Mouse (Mus musculus) ES-CJ7 (cell line): ENCODE measurements around the gene Castor2.
A peak's percentile ranks its signal among the peaks of the same experiment; 100 is the strongest.

Experiments used
- DNase-seq: peaks from one replicate; pipeline ENCODE4 v3.0.0; 2011; ENCODE audit warnings: low read depth, low spot score

Castor2 gene

DNA sequence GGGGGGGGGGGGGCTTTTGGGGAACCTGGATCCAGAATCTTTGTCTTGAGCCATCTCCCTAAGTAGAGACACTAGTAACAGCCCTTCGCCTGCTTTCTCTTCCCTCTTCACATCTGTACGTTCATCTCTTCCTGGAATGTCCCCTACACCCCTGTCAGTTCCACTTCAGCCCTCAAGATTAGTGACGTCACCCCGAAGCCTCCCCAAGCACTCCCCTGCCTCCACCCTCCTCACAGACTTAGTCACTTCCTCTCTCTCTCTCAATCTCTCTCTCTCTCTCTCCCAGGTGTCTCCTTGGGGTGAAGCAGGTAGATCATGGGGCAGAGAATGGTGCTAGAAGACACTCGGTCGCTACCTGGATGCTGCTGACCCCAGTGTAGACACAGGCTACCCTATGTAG lies 3.2 kb downstream of the Castor2 start:
- DNase-seq, result no peak

DNA sequence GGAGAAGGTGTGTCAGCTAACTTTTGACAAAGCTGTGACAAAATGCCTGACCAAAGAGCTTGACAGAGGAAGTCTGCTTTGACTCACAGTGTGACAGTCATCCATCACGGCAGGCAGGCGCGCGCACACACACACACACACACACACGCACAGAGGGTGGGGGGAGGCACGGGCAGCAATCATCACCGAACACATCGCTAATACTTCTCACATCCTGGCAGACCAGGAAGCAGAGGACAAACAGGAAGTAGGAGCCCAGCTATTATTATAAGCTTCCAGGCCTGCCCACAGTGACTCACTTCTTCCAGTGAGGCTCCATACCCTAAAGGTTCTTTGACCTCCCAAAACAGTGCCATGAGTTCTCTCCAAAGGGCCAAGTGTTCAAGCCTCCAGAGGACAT lies 6.3 kb downstream of the Castor2 start:
- DNase-seq, result no peak

DNA sequence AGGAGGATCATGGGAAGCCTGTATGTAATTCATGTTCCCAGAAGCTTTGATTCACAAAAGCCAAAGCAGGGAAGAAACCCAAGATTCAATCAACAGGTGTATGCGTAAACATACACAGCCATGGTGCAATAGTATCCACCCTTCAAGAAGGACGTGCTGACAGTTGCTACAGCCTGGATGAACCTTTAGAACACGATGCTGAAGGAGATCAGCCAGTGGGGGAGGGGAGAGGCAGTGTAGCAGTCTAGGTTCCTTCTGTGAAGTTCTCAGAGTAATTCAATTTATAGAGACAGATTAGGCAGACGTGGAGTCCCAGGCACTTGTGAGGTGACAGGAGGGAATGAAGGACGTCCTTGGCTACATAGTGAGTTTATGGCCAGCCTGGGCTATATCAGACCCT lies 15.5 kb downstream of the Castor2 start:
- no peak for DNase-seq

DNA sequence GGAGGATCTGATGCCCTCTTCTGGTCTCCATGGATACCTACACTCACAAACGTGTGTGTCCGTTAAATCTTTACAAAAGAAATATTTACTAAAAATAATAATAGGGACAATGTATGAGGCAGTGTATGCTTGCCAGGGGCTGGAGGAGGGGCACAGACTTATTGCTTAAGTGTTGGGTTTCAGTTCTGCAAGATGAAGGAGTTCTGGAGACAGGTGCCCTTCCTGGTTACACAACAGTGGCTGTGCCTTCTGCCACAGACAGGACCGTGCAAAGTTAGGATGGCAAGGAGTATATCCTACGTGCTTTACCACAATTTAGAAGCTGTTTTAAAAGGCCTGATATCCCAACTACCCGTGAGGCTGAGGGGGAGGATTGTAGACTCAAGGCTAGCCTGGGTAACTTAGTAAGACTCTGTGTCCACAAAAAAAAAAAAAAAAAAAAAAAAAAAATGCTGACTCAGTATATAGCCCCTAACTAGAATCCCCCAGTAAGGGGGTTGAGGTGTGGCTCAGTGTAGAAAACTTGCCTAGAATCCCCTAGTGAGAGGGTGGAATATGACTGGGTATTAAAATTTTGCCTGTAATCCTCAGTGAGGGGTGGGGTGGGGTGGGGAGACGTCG lies 16.2 kb downstream of the Castor2 start:
- no peak for DNase-seq

DNA sequence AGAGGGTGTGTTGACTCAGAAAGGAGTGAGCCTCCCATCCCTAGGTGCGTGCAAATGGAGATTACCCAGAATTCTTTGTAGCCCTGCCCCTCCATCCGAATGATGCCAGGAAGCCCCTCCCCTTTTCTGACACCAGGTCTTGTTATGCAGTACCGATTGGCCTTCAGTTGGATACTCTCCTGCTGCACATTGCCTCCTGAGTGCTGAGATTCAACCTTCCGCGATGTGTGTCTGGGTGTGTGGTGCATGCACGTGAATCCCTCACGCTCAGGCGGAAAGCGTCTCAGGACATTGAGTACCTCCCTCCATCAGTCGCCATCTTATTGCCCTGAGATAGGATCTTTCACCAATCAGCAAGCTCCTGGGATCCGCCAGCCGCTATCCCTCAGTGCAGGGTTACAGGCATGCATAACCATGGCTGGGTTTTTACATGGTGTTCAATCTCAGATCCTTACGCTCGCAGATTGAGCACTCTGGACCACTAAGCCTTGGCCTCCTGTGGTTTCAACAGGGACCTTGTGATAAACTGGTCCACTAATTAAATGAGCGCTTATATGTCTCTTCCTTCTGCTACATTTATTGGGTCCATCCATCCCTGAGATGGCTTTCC lies 19.4 kb downstream of the Castor2 start:
- peak; percentile 82 for DNase-seq

DNA sequence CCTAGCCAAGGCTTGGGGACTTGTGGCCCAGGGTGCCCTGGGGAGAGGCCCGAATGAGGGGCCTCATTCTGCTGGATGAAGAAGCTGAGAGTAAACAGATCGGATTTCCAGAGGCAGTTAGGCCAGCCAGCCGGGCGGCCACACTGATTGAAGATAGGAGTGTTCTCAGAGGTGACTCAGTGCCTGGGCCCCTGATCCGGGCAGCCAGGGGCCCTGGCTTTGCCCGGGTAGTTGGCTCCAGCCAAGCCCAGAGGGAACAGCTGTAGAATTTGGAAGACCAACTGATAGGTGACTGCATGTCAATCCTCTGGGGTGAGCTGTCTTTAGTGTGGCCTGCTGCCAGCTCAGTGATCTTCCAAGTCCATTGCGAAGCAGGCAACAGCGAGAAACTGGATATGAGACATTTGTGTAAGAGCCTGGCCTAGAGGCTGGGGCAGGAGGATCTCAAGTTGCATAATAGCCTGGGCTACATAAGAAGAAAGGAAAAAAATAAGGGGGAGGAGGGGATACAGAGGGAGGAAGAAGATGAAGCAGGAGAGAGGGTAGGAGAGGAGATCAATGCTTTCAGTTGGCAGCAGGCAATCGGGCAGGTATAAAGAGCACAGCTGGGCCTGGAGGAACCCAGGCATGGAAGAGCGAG lies 20.1 kb downstream of the Castor2 start:
- DNase-seq, result no peak

DNA sequence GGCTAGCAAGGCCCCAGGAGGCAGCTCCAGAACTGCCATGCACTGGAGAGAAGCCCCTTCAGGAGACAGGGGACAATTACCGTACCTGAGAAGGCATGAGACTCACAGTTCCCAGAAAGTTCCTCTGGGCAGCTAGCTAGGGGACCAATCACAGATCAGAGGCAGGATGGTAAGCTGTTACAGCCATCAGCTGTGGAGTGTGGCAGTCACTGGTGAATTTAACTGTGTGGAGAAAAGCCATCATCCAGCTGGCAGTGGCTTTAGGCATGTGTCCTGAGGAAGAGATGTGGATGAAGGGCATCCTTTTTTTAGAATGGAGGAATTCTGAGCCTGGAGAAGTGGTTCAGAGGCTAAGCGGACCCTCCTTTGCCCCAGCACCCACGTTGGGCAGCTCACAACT lies 20.6 kb downstream of the Castor2 start:
- DNase-seq, result no peak

DNA sequence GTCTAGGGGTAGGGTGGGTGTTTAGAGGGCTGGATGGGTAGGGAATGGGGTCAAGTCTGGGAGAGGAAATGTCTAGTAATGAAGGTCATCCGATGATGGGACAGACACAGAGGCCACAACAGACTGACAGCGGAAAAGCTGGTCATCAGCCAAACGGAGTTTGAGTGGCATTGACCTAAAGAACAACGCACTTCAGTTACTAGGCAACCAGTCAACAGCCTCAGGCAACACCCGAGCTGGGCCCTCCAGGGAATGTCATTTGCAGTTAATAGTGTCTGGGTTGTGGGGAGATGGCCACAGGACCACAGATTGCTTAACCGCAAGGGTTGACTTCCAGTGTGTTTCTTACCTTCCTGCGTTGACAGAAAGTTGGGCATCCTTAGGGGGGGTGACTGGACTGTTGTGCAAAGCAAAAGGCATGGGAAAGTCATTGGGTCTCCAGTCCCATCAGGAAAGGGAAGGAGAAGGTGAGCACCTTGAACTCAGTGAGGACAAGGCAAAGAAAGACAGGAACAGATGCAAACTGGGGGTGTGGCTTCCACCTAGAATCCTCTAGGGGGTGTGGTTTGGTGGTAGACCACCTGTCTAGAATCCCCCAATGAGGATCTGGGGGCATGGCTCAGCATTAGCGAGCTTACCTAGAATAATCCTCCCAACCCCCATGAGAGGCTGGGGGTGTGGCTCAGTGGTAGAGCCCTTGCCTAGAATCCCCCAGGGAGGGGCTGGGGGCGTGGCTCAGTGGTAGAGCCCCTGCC lies 21.8 kb downstream of the Castor2 start:
- peak; percentile 81 for DNase-seq

DNA sequence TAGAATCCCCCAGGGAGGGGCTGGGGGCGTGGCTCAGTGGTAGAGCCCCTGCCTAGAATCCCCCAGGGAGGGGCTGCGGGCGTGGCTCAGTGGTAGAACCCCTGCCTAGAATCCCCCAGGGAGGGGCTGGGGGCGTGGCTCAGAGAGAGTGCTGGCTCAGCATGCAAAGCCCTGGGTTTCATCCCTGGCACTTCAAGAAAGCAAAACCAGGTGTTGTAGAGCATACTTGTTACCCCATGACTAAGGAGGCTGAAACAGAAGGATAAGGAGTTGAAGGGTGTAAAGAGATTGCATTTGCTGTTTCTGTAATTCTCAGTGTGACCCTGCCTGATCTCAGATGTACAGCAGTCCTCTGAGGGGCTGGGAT lies 22.4 kb downstream of the Castor2 start:
- DNase-seq, result peak; percentile 40

DNA sequence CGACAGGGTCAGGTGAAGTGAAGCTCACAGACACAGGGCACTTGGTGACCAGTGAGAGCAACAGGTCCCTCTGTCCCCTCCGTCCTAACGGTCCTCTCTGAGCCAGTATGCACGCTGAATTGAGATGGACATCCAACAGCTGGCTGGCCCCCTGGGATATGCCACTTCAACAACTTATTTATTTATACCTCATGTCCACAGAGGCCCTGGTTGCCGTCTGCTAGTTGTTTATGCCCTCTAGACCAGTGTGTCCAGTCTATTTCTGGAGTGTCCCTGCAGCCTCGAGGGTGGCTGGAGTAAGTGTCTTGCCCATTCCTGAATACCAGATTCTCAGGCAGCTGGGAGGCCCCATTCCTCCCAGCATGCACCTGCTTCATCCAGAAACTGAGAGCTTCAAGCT lies 24.3 kb downstream of the Castor2 start:
- DNase-seq, result no peak

DNA sequence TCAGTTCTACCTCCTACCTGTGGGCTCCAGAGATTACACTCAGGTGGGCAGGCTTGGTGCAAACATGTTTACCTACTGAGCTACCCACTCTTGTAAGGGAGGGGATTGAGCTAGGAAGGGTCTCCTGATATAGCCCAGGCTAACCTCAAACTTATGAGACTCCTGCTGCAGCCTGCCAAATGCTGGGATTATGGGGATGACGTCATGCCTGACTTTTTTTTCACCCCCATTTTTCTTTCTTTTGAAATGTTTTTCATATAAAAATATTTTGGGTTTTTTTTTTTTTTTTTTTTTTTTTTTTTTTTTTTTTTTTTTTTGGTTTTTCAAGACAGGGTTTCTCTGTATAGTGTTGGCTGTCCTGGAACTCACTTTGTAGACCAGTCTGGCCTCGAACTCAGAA lies 26.7 kb downstream of the Castor2 start:
- DNase-seq, result no peak

DNA sequence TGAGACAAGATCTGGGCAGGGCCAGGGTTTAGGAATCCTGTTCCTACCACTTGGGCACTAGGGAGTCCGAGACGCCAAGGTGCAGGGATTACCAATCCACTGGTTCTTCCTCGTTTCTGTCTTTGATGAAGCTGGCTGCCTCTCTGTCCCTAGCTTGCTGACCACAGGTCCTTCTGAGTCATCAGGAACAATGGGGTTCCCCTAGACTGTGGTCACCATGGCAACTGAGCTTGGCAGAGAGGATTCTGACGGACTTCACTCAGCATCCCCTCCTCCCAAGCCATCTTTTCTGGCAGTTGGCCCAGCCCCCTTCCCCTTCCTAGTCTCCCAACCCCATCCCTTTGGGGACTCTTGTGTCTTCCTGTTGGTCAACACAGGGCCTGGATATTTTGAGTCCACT lies 32.1 kb downstream of the Castor2 start:
- no peak for DNase-seq

DNA sequence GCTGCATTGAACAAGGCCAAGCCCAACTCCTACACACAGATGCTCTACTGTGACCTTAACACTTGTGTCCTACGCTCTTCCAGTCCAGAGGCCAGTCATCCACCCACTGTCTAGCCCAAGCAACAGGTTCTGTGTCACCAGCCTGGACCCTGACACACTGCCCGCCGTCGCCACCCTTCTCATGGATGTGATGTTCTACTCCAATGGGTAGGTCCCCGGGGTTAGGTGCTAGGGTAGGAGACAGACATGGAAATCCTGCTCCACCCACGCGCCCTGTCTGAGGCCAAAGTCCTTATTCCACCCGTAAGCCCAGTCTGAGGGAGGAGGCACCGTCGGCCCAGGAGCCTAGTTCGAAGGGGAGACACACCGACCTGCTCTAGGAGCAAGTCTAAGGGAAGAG lies 36.5 kb downstream of the Castor2 start:
- no peak for DNase-seq

DNA sequence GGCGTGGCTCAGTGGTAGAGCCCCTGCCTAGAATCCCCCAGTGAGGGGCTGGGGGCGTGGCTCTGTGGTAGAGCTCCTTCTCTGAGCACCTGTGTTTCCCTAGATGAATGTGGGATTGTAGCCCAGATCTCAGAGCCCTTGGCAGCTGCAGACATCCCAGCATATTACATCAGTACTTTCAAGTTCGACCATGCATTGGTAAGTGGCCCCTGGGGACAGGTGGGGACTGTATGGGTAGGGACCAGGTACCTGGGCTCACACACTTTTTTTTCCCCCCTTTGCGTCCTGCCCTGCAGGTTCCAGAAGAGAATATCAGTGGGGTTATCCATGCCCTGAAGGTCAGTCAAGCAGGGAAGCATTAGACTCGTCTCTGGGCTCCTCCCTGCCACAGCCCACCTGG lies 38.4 kb downstream of the Castor2 start:
- no peak for DNase-seq

DNA sequence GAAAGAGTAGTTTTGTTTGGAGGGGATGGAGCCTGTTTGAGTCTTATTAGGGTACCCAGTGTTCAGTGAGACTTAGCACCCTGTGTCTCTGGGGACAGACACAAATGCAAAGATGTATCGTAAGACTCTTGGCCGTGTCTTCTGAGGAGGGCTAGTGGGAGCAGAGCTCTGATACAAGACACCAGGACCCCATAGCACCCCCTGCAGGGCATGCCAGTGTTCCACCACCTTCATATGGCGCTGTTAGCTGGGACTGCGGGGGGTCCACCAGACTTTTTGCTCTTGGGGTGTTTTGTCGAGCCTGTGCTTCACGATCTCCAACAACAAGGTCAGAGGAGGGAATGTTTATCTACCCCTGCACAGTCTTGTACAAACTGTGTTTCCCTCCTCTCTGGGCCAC lies 39.9 kb downstream of the Castor2 start:
- DNase-seq, result peak; percentile 33

DNA sequence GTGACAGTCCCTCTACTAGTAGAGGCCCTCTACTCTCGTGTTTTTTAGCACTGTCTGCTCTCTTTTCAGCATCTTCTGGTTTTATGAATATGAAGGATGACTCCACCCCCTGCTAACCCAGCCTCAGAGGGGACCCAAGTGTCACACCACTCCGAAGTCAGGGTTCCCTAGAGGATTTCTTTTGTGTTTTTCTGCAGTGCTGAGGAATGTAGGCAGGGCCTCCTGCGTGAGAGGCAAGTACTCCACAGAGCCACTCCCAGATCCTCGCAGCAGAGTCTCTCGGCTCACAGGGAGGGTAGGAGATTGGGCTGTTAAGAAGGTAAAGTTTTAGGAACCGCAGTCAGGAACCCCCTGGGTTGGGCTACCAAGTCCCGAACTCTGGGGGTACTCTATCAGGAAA lies 41.7 kb downstream of the Castor2 start:
- peak; percentile 55 for DNase-seq

DNA sequence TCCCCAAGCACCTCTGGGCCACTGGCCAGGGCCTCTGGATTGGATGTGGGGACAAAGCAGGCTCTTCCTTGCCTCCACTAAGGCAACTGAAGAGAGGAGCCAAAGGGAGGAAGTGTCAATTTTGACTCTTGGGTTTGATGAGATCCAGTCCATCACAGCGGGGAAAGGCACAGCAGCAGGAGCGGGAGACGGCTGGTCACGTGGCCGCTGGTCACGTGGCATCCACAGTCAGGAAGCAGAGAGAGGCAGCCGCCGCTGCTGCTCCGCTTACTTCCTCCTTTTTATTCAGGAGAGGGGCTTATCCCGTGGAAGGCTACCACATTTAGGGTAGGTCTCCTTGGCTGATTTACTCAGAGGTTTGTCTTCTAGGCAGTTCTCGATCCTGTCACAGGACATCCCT lies 42.9 kb downstream of the Castor2 start:
- DNase-seq, result no peak

DNA sequence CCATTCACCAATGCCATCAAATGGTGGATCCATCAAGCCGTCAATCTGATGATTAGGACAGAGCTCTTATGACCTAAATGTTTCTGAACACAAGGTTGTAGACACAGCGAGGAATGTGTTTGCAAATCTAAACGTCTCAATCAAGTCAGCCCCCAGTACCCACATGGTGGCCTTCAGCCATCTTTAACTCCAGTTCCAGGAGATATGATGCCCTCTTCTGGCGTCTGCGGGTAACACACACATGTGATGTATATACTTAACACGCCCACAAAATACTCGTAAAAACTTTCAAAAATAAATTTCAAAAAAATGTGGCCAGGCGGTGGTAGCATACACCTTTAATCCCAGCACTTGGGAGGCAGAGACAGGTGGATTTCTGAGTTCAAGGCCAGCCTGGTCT lies 45.5 kb downstream of the Castor2 start:
- peak; percentile 38 for DNase-seq

DNA sequence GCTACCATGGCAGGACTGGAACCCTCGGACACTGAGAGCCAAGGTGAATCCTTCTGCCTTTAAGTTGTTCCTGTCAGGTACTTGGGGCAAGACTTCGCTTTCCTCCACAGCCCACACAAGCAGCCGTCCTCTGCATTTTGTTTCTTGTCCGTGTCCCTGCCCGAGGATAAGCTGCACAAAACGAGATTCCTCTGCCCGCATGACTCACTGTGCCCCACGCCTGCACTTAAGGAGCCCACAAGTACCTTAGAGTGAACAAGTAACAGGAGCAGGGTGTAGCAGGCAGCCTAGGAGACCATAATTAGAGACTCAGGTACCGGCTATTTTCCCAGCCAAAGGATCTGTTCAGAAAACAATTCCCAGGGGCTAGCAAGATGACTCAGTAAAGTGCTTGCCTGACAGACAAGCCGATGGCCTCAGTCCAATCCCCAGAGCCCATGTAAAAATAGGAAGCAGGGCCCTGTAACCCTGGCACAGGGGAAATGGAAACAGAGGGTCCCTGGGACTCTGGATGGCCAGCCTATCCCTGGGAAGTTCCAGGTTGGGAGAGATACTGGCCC lies 47.8 kb downstream of the Castor2 start:
- DNase-seq, result no peak

DNA sequence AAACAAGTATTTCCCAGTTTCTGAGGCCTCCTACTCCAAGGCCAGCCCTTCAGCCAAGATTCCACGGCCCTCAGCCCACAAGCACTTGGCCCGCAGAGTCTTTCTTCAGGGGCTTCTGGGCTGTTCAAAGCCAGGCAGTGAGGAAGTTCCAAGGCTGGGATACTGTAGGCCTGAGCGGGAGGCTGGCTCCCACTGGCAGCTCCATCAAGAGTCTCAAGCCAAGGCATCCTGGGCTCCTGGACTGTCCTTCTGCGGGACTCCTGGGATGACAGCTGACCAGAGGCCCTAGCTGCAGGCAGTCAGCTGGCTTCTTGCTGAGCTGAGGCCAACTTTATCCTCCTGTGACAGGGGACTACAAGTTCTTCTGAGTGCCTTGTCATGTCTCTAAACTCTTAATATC lies 48.6 kb downstream of the Castor2 start:
- DNase-seq, result no peak

DNA sequence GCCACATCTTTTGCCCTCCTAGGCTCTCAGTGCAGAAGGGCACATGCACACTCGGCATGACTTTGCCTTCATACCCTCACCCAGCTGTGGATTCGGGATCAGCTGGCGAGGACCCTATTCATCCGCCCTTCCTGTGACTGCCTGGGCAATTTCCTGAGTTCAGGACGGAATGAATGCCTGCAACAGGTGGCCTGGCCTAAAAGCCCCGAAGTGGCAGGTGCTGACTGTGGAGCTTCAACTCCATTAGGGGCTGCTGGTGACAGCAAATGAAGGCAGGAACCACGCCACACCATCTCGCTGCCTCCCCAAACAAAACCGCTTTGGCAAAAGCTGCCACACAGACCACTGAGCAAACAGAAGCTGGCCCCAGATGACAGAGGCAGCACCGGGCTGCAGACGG lies 52.4 kb downstream of the Castor2 start:
- DNase-seq, result no peak

DNA sequence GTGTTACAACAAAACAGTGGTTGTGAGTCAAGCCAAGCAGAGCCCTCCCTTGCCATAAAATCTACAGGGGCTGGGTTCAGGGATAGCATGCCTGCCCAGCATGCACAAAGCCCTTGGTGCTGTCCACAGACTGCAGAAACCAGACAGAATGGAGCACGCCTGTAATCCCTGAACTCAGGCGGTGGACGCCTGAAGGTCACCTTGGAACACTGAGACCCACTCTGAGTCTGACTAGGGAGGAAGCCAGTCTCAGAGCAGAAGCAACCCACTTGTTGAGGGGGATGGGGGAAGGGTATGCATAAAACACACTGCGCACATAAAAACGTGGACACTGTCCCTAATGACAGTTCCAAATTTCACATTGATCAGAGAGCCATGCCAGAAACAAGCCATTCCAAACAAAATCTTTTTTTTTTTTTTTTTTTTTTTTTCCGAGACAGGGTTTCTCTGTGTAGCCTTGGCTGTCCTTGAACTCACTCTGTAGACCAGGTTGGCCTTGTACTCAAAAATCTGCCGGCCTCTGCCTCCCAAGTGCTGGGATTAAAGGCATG lies 56.5 kb downstream of the Castor2 start:
- peak; percentile 49 for DNase-seq
